Mouse (Mus musculus): ENCODE measurements around the gene Arpc1b. TPM values are rescaled to one million over a fixed set of nuclear protein-coding genes. Genes with fewer than 3 reads are reported as not detected.
"Not testable (repeated sequence)": the region's sequence is repeated elsewhere in the genome, so short reads cannot be mapped to it uniquely, and the experiment has no call there.

Gene Arpc1b
- polyA plus RNA-seq, 1 experiment from 2014 or later, result 161 TPM

DNA sequence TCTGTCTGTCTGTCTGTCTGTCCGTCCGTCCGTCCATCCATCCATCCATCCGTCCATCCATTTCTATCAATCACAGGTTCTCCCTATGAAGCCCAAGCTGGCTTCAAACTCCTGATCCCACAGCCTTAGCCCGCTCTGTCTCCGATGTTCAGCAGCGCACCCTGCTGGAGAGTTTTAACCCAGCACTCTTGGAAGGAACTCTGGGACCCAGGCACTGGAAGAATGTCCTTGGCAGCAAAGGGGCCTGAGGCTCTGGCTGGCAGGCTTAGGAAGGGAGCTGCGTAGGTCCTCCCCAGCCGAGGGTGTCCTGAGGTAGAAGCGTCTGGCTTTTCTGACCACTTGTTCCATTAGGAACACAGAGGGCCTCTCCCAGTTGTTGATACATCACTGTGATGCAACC lies 2.9 kb downstream of the Arpc1b start:
- Histone ChIP-seq H3K27me3 (ENCODE audit: low read depth, poor library complexity, severe bottlenecking) (peaks cover 8% of the 10 kb centered on the region; the same call in 1 of the 2 replicates), H3K9me3 (replicated peaks) (no peaks in the 10 kb centered on the region), H3K36me3 (peaks cover 22% of the 10 kb centered on the region), H3K4me3 (no peak overlapping the region), H3K27ac (peak overlapping the region; percentile 58), H3K4me1 (peaks cover 43% of the 10 kb centered on the region)
- WGBS, result 47% methylated on average over 10 of the region's 10 CpGs
- peak; percentile 69 for DNase-seq (ENCODE audit: low spot score)

GRCm38 (mm10) chr5:145118005-145118404 lies 4.0 kb downstream of the Arpc1b start:
- Histone ChIP-seq H3K4me1 (peaks cover 43% of the 10 kb centered on the region), H3K27ac (no peak overlapping the region), H3K36me3 (peaks cover 32% of the 10 kb centered on the region), H3K9me3 (replicated peaks) (no peaks in the 10 kb centered on the region), H3K4me3 (no peak overlapping the region), H3K27me3 (ENCODE audit: low read depth, poor library complexity, severe bottlenecking) (peaks cover 8% of the 10 kb centered on the region; the same call in 1 of the 2 replicates)
- no peak for DNase-seq (ENCODE audit: low spot score)
- 65% methylated on average over 6 of the region's 6 CpGs for WGBS

DNA sequence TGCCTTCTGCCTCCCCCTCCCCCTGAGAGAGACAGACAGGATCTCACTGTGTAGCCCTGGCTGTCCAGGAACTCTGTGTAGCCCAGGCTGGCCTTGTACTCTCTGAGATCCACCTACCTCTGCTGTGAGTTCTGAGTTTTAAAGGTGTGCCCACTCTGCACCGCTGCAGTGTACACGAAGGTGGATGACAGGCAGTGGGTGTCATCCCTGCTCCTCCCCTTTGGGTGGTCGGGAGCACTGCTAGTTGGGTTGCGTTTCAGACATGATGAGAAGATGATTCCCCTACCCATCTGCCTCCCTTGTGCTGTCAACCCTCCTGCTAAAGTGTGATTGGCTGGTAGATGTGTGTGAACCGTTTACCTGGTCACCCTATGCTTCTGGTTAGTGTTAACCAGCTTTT lies 4.4 kb downstream of the Arpc1b start:
- H3K9me3 ChIP-seq (replicated peaks), result no peaks in the 10 kb centered on the region
- H3K4me1 ChIP-seq, result peaks cover 43% of the 10 kb centered on the region
- no peak overlapping the region for H3K27ac ChIP-seq
- peaks cover 37% of the 10 kb centered on the region for H3K36me3 ChIP-seq
- peaks cover 8% of the 10 kb centered on the region; the same call in 1 of the 2 replicates for H3K27me3 ChIP-seq (ENCODE audit: low read depth, poor library complexity, severe bottlenecking)
- WGBS, result 90% methylated on average over 5 of the region's 5 CpGs
- no peak overlapping the region for H3K4me3 ChIP-seq
- DNase-seq (ENCODE audit: low spot score), result no peak

GRCm38 (mm10) chr5:145119385-145119784 lies 5.4 kb downstream of the Arpc1b start:
- H3K27me3 ChIP-seq (ENCODE audit: low read depth, poor library complexity, severe bottlenecking), result peaks cover 5% of the 10 kb centered on the region; the same call in 1 of the 2 replicates
- 90% methylated on average over 2 of the region's 2 CpGs for WGBS
- peaks cover 46% of the 10 kb centered on the region for H3K36me3 ChIP-seq
- no peak overlapping the region for H3K4me3 ChIP-seq
- no peaks in the 10 kb centered on the region for H3K9me3 ChIP-seq (replicated peaks)
- H3K27ac ChIP-seq, result no peak overlapping the region
- peaks cover 34% of the 10 kb centered on the region for H3K4me1 ChIP-seq
- no peak for DNase-seq (ENCODE audit: low spot score)

- DNase-seq (ENCODE audit: low spot score), result no peak
- H3K27ac ChIP-seq, result peak overlapping the region; percentile 15; the same call in 1 of the 2 replicates
- peaks cover 62% of the 10 kb centered on the region for H3K36me3 ChIP-seq
- no peak overlapping the region for H3K4me3 ChIP-seq
- H3K9me3 ChIP-seq (replicated peaks), result no peaks in the 10 kb centered on the region
- WGBS, result 70% methylated on average over 7 of the region's 7 CpGs
- no peaks in the 10 kb centered on the region for H3K27me3 ChIP-seq (ENCODE audit: low read depth, poor library complexity, severe bottlenecking)
- H3K4me1 ChIP-seq, result peaks cover 27% of the 10 kb centered on the region
Observed at GRCm38 (mm10) chr5:145120921-145121320, 6.9 kb downstream of the Arpc1b start.

GRCm38 (mm10) chr5:145123396-145123795 lies 9.4 kb downstream of the Arpc1b start:
- peaks cover 86% of the 10 kb centered on the region for H3K36me3 ChIP-seq
- H3K27ac ChIP-seq, result no peak overlapping the region
- H3K4me3 ChIP-seq, result no peak overlapping the region
- H3K9me3 ChIP-seq (replicated peaks), result no peaks in the 10 kb centered on the region
- peaks cover 15% of the 10 kb centered on the region for H3K4me1 ChIP-seq
- DNase-seq (ENCODE audit: low spot score), result no peak
- WGBS, result 94% methylated on average over 19 of the region's 19 CpGs
- H3K27me3 ChIP-seq (ENCODE audit: low read depth, poor library complexity, severe bottlenecking), result no peaks in the 10 kb centered on the region

- Histone ChIP-seq H3K27ac (no peak overlapping the region), H3K27me3 (ENCODE audit: low read depth, poor library complexity, severe bottlenecking) (no peaks in the 10 kb centered on the region), H3K4me1 (0 out of 2 replicates have a peak, but pooled peaks cover under 1% of the 10 kb centered on the region), H3K9me3 (replicated peaks) (no peaks in the 10 kb centered on the region), H3K36me3 (peaks cover 99% of the 10 kb centered on the region), H3K4me3 (no peak overlapping the region)
- 93% methylated on average over 9 of the region's 9 CpGs for WGBS
- DNase-seq (ENCODE audit: low spot score), result no peak
Observed at GRCm38 (mm10) chr5:145126580-145126979, 12.6 kb downstream of the Arpc1b start.

DNA sequence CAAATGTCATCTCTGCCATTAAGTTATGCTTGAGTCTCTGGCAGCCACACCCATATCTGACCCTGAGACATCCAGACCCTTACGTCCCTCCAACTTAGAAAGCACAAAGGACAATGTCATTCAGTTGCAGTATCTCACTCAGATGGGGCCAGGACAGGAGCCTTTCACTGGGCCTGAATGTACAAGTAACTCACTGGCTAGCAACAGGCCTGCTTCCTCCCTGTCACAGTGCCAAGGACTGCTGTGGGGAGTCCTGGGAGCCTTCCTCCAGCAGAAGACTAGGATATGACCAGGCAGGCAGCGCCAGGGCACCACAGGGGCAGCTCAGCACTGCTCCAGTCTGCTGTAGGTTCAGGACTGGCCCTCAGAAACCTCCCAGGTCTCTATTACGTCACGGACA lies 15.1 kb downstream of the Arpc1b start:
- H3K4me3 ChIP-seq, result no peak overlapping the region
- H3K4me1 ChIP-seq, result no peaks in the 10 kb centered on the region
- H3K9me3 ChIP-seq (replicated peaks), result no peaks in the 10 kb centered on the region
- WGBS, result over 99% methylated on average over 4 of the region's 4 CpGs
- no peak for DNase-seq (ENCODE audit: low spot score)
- no peaks in the 10 kb centered on the region for H3K27me3 ChIP-seq (ENCODE audit: low read depth, poor library complexity, severe bottlenecking)
- H3K36me3 ChIP-seq, result peaks cover 100% of the 10 kb centered on the region
- no peak overlapping the region for H3K27ac ChIP-seq

DNA sequence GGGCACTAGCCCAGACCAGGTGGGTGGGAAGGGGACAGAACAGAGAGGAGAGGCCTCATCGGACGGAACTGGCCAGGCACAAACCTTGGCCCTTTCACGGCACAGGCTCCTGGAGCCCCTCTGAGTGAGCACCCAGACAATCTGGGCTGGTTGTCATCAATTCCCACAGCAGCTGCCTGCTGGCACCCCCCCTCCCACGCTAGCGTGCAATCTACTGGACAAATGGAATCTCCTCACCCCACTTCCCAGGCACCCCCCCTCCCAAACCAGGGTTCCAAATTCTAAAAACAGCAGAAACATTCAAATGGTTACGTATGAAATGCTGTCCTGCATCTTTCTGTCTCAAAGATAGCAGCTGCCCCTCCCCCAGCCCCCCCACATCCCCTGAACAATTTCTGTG lies 15.8 kb downstream of the Arpc1b start:
- H3K9me3 ChIP-seq (replicated peaks); H3K4me1 ChIP-seq; DNase-seq (ENCODE audit: low spot score); H3K27ac ChIP-seq; H3K27me3 ChIP-seq (ENCODE audit: low read depth, poor library complexity, severe bottlenecking); H3K4me3 ChIP-seq: not testable (repeated sequence)
- H3K36me3 ChIP-seq, result peaks cover 100% of the 10 kb centered on the region
- WGBS, result 90% methylated on average over 4 of the region's 6 CpGs

DNA sequence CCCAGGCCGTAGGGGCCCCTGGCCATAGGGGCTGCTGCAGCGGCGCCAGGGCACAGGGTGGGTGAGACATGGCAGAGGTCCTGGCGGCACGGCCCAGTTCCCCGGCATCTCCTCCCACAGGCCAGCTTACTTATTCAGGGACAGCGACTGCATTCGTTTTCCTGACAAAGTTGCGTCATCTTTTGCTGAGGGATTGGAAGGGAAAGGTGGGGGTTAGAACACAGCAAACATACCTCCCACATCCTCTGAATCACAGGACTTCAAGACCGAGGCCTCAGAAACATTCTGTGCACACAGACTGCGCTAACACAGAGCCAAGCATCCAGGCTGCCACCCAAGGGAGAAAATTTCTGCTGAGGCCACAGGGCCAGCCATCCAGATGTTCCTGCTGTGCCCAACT lies 16.2 kb downstream of the Arpc1b start:
- no peak for DNase-seq (ENCODE audit: low spot score)
- no peaks in the 10 kb centered on the region for H3K9me3 ChIP-seq (replicated peaks)
- peaks cover 100% of the 10 kb centered on the region for H3K36me3 ChIP-seq
- WGBS, result 92% methylated on average over 11 of the region's 11 CpGs
- H3K4me1 ChIP-seq, result no peaks in the 10 kb centered on the region
- H3K4me3 ChIP-seq, result no peak overlapping the region
- no peaks in the 10 kb centered on the region for H3K27me3 ChIP-seq (ENCODE audit: low read depth, poor library complexity, severe bottlenecking)
- H3K27ac ChIP-seq, result no peak overlapping the region

DNA sequence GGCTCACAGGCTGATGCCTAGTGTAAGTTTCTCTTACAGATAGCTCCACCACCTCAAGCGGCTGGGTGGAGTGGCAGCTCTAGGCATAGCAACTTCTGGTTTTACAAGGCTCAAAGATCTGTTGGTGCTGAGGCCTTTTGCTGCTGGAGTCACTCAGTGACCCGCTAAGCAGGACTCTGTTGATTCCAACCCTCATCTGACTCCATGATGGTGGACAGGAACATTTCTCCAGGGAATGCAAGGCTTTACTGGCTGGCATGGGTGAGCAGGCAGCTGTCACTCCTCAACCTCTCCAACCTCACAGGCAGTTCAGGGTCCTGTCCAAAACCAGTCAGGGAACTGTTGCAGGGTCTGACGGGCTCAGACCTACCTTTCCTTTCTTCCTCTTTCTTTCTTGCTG lies 17.0 kb downstream of the Arpc1b start:
- Histone ChIP-seq H3K4me1 (no peaks in the 10 kb centered on the region), H3K9me3 (replicated peaks) (no peaks in the 10 kb centered on the region), H3K27ac (no peak overlapping the region), H3K4me3 (no peak overlapping the region), H3K36me3 (peaks cover 100% of the 10 kb centered on the region), H3K27me3 (ENCODE audit: low read depth, poor library complexity, severe bottlenecking) (no peaks in the 10 kb centered on the region)
- no peak for DNase-seq (ENCODE audit: low spot score)
- 95% methylated on average over 3 of the region's 3 CpGs for WGBS

DNA sequence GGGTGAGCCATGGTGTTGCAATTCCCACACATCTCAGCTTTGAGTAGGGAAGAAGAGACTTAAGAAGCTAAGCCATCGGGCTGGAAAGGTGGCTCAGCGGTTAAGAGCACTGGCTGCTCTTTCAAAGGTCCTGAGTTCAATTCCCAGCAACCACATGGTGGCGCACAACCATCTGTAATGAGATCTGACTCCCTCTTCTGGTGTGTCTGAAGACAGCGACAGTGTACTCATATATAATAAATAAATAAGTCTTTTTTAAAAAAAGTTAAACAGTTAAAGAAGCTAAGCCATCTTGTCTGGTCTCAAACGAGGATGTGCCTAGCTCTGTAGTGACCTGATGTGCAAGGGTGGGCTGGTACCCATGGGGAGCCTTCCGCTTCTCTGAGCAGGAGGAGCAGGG lies 19.3 kb downstream of the Arpc1b start:
- H3K4me3 ChIP-seq; DNase-seq (ENCODE audit: low spot score); H3K9me3 ChIP-seq (replicated peaks); H3K27ac ChIP-seq; H3K4me1 ChIP-seq; H3K27me3 ChIP-seq (ENCODE audit: low read depth, poor library complexity, severe bottlenecking): not testable (repeated sequence)
- 94% methylated on average over 6 of the region's 6 CpGs for WGBS
- H3K36me3 ChIP-seq, result peaks cover 99% of the 10 kb centered on the region

DNA sequence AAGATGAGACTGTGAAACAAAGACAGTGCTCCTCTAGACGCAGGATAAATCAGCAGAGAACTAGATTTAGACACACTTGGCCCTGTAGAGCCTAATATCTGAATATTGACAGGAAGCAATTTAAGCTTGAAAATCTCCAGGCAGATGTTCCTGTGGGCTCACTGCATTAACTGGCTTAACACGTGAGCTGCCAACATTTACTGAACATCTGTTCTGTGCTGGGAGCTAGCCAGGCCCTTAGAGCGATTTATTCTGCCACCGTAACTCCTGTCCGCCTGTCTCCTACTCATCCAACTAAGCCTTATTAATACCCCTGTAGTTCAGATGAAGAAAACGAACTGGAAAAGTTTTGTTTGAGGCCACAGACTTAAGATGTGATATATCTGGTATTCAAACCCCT lies 24.8 kb downstream of the Arpc1b start:
- WGBS, result 20% methylated on average over 6 of the region's 6 CpGs
- peak overlapping the region; percentile 95 for H3K4me3 ChIP-seq
- peak overlapping the region; percentile 97 for H3K27ac ChIP-seq
- H3K36me3 ChIP-seq, result peaks cover 69% of the 10 kb centered on the region
- no peaks in the 10 kb centered on the region for H3K9me3 ChIP-seq (replicated peaks)
- DNase-seq (ENCODE audit: low spot score), result no peak
- H3K27me3 ChIP-seq (ENCODE audit: low read depth, poor library complexity, severe bottlenecking), result no peaks in the 10 kb centered on the region
- peaks cover 24% of the 10 kb centered on the region for H3K4me1 ChIP-seq

Measured in limb, embryonic 10.5 days (tissue).